Mouse (Mus musculus): Measurements from ENCODE around the gene Olfr1208.

DNA sequence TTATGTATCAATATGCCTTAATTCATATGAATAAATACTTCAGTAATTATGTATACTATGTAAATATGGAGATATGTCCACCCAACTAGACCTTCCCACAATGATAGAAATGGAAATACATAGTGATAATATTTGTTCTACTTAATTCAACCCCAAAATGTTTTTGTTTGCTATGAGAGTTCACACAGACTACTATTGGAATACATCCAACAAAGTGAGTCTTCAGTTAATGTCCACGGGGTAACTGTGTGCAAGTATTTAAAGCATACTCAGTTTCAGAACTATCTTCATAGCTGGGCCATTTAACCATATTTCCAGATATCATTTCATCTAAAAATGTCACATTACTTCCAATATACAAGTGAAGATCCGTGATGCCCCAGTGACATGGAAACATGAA lies 39.2 kb downstream of the Olfr1208 start, which contains the start of gene Olfr1206:
- TF ChIP-seq POLR2A (IDR thresholded peaks at IDR 0.05; ENCODE audit: insufficient read depth, low read depth, low read length) (no peak), CTCF (IDR thresholded peaks at IDR 0.05) (no peak), EP300 (IDR thresholded peaks at IDR 0.05; ENCODE audit: insufficient read depth, low read depth, low read length) (no peak)
